Mouse (Mus musculus): ENCODE results near the gene Sync. TPM values are rescaled to one million over a fixed set of nuclear protein-coding genes. Genes with fewer than 3 reads are reported as not detected.
A peak's percentile ranks its signal among the peaks of the same experiment; 100 is the strongest.

The Sync gene
- polyA plus RNA-seq, 1 experiment from 2014 or later: 0.24 TPM

GRCm38 (mm10) chr4:129246360-129247301 is 40.8 kb upstream of the Sync start:
- H3K9me3 ChIP-seq (replicated peaks; ENCODE audit: control insufficient read depth, low read length): no peaks in the 10 kb centered on the region
- ATAC-seq (no peak), DNase-seq (ENCODE audit: low spot score) (no peak)
- H3K27me3 ChIP-seq (replicated peaks; ENCODE audit: control insufficient read depth, insufficient read depth, low read length): peaks cover 40% of the 10 kb centered on the region
- H3K4me3 ChIP-seq (ENCODE audit: low read depth, low read length): no peak overlapping the region
- H3K9ac ChIP-seq (ENCODE audit: low read length): no peak overlapping the region
- H3K4me1 ChIP-seq (ENCODE audit: control insufficient read depth, insufficient read depth, low read length): peaks cover 6% of the 10 kb centered on the region; the same call in 1 of the 2 replicates
- no peak overlapping the region for H3K27ac ChIP-seq (ENCODE audit: low read depth, low read length)
- no peak overlapping the region for H3K4me2 ChIP-seq (ENCODE audit: low read length)
- 35% methylated on average over 15 of the region's 15 CpGs for WGBS
- H3K36me3 ChIP-seq (ENCODE audit: control insufficient read depth, insufficient read depth, low read length): no peaks in the 10 kb centered on the region

GRCm38 (mm10) chr4:129247381-129248242 is 39.8 kb upstream of the Sync start:
- Histone ChIP-seq H3K27me3 (replicated peaks; ENCODE audit: control insufficient read depth, insufficient read depth, low read length) (peaks cover 40% of the 10 kb centered on the region), H3K9me3 (replicated peaks; ENCODE audit: control insufficient read depth, low read length) (no peaks in the 10 kb centered on the region), H3K36me3 (ENCODE audit: control insufficient read depth, insufficient read depth, low read length) (no peaks in the 10 kb centered on the region), H3K4me3 (ENCODE audit: low read depth, low read length) (peak overlapping the region; percentile 40), H3K27ac (ENCODE audit: low read depth, low read length) (no peak overlapping the region), H3K9ac (ENCODE audit: low read length) (peak overlapping the region; percentile 58), H3K4me1 (ENCODE audit: control insufficient read depth, insufficient read depth, low read length) (peaks cover 6% of the 10 kb centered on the region; the same call in 1 of the 2 replicates), H3K4me2 (ENCODE audit: low read length) (peak overlapping the region; percentile 86)
- DNase-seq (ENCODE audit: low spot score): no peak
- ATAC-seq: no peak
- 14% methylated on average over 23 of the region's 24 CpGs for WGBS

GRCm38 (mm10) chr4:129248243-129248767 is 39.1 kb upstream of the Sync start:
- H3K4me2 ChIP-seq (ENCODE audit: low read length): peak overlapping the region; percentile 86
- H3K4me1 ChIP-seq (ENCODE audit: control insufficient read depth, insufficient read depth, low read length): peaks cover 6% of the 10 kb centered on the region; the same call in 1 of the 2 replicates
- H3K27me3 ChIP-seq (replicated peaks; ENCODE audit: control insufficient read depth, insufficient read depth, low read length): peaks cover 40% of the 10 kb centered on the region
- H3K36me3 ChIP-seq (ENCODE audit: control insufficient read depth, insufficient read depth, low read length): no peaks in the 10 kb centered on the region
- no peaks in the 10 kb centered on the region for H3K9me3 ChIP-seq (replicated peaks; ENCODE audit: control insufficient read depth, low read length)
- peak overlapping the region; percentile 58 for H3K9ac ChIP-seq (ENCODE audit: low read length)
- peak overlapping the region; percentile 40 for H3K4me3 ChIP-seq (ENCODE audit: low read depth, low read length)
- ATAC-seq (no peak), DNase-seq (ENCODE audit: low spot score) (no peak)
- WGBS: under 1% methylated on average over 34 of the region's 74 CpGs
- H3K27ac ChIP-seq (ENCODE audit: low read depth, low read length): no peak overlapping the region

- Histone ChIP-seq H3K4me1 (ENCODE audit: control insufficient read depth, insufficient read depth, low read length) (peaks cover 6% of the 10 kb centered on the region; the same call in 1 of the 2 replicates), H3K4me3 (ENCODE audit: low read depth, low read length) (no peak overlapping the region), H3K27me3 (replicated peaks; ENCODE audit: control insufficient read depth, insufficient read depth, low read length) (peaks cover 40% of the 10 kb centered on the region), H3K9ac (ENCODE audit: low read length) (no peak overlapping the region), H3K9me3 (replicated peaks; ENCODE audit: control insufficient read depth, low read length) (no peaks in the 10 kb centered on the region), H3K4me2 (ENCODE audit: low read length) (no peak overlapping the region), H3K27ac (ENCODE audit: low read depth, low read length) (no peak overlapping the region), H3K36me3 (ENCODE audit: control insufficient read depth, insufficient read depth, low read length) (no peaks in the 10 kb centered on the region)
- ATAC-seq: no peak
- 31% methylated on average over 7 of the region's 7 CpGs for WGBS
- DNase-seq (ENCODE audit: low spot score): no peak
Observed at GRCm38 (mm10) chr4:129249288-129249687, 38.1 kb upstream of the Sync start.

- Histone ChIP-seq H3K9ac (ENCODE audit: low read length) (no peak overlapping the region), H3K36me3 (ENCODE audit: control insufficient read depth, insufficient read depth, low read length) (no peaks in the 10 kb centered on the region), H3K27ac (ENCODE audit: low read depth, low read length) (no peak overlapping the region), H3K4me3 (ENCODE audit: low read depth, low read length) (no peak overlapping the region), H3K4me1 (ENCODE audit: control insufficient read depth, insufficient read depth, low read length) (peaks cover 6% of the 10 kb centered on the region; the same call in 1 of the 2 replicates), H3K4me2 (ENCODE audit: low read length) (peak overlapping the region; percentile 20; the same call in 1 of the 2 replicates), H3K9me3 (replicated peaks; ENCODE audit: control insufficient read depth, low read length) (no peaks in the 10 kb centered on the region), H3K27me3 (replicated peaks; ENCODE audit: control insufficient read depth, insufficient read depth, low read length) (peaks cover 40% of the 10 kb centered on the region)
- WGBS: 16% methylated on average over 15 of the region's 15 CpGs
- no peak for ATAC-seq
- DNase-seq (ENCODE audit: low spot score): no peak
Observed at GRCm38 (mm10) chr4:129250759-129251481, 36.5 kb upstream of the Sync start.

GRCm38 (mm10) chr4:129251482-129252125 is 35.8 kb upstream of the Sync start:
- peak overlapping the region; percentile 20; the same call in 1 of the 2 replicates for H3K4me2 ChIP-seq (ENCODE audit: low read length)
- H3K36me3 ChIP-seq (ENCODE audit: control insufficient read depth, insufficient read depth, low read length): no peaks in the 10 kb centered on the region
- peaks cover 36% of the 10 kb centered on the region for H3K27me3 ChIP-seq (replicated peaks; ENCODE audit: control insufficient read depth, insufficient read depth, low read length)
- ATAC-seq: 0 out of 2 replicates have a peak, but pooled peaks have one; percentile 10
- peaks cover 9% of the 10 kb centered on the region; the same call in 1 of the 2 replicates for H3K4me1 ChIP-seq (ENCODE audit: control insufficient read depth, insufficient read depth, low read length)
- no peaks in the 10 kb centered on the region for H3K9me3 ChIP-seq (replicated peaks; ENCODE audit: control insufficient read depth, low read length)
- H3K27ac ChIP-seq (ENCODE audit: low read depth, low read length): no peak overlapping the region
- WGBS: 2% methylated on average over 15 of the region's 15 CpGs
- no peak overlapping the region for H3K4me3 ChIP-seq (ENCODE audit: low read depth, low read length)
- no peak overlapping the region for H3K9ac ChIP-seq (ENCODE audit: low read length)
- no peak for DNase-seq (ENCODE audit: low spot score)

- Histone ChIP-seq H3K36me3 (ENCODE audit: control insufficient read depth, insufficient read depth, low read length) (no peaks in the 10 kb centered on the region), H3K27ac (ENCODE audit: low read depth, low read length) (no peak overlapping the region), H3K4me3 (ENCODE audit: low read depth, low read length) (no peak overlapping the region), H3K27me3 (replicated peaks; ENCODE audit: control insufficient read depth, insufficient read depth, low read length) (peaks cover 28% of the 10 kb centered on the region), H3K9ac (ENCODE audit: low read length) (no peak overlapping the region), H3K9me3 (replicated peaks; ENCODE audit: control insufficient read depth, low read length) (no peaks in the 10 kb centered on the region), H3K4me2 (ENCODE audit: low read length) (no peak overlapping the region), H3K4me1 (ENCODE audit: control insufficient read depth, insufficient read depth, low read length) (peaks cover 11% of the 10 kb centered on the region; the same call in 1 of the 2 replicates)
- ATAC-seq (no peak), DNase-seq (ENCODE audit: low spot score) (no peak)
- 81% methylated on average over 2 of the region's 2 CpGs for WGBS
Observed at GRCm38 (mm10) chr4:129252492-129252891, 34.9 kb upstream of the Sync start.

All from forebrain, embryonic 14.5 days (tissue).